8 mouse cellular contexts compared by ENCODE assay signal in genomic region chr8:119440952-119441270, GRCm38 (mm10). TPM values are rescaled to one million over a fixed set of nuclear protein-coding genes. Genes with fewer than 3 reads are reported as not detected.
A peak's percentile ranks its signal among the peaks of the same experiment; 100 is the strongest.
DNase-seq lines count a peak whose midpoint lies in the region; ATAC-seq and TF ChIP-seq lines count a peak whose summit lies in the region.

No protein-coding gene starts in this region.

- no peak overlapping the region for H3K4me2 ChIP-seq in heart, postnatal 0 days (ENCODE audit: low read depth, low read length)
- H3K4me2 ChIP-seq in midbrain, embryonic 13.5 days (replicated peaks): no peak overlapping the region
- H3K4me2 ChIP-seq in intestine, embryonic 15.5 days (replicated peaks): peak overlapping the region; percentile 45
- H3K4me2 ChIP-seq in stomach, postnatal 0 days (replicated peaks; ENCODE audit: low read depth): peak overlapping the region; percentile 18

- H3K9ac ChIP-seq in heart, postnatal 0 days (replicated peaks; ENCODE audit: low read depth, low read length): no peak overlapping the region
- H3K9ac ChIP-seq in midbrain, embryonic 13.5 days (replicated peaks): no peak overlapping the region; the same call in 1 of the 2 replicates
- H3K9ac ChIP-seq in intestine, embryonic 15.5 days: no peak overlapping the region
- no peak overlapping the region for H3K9ac ChIP-seq in stomach, postnatal 0 days (ENCODE audit: low read length)

- H3K9me3 ChIP-seq in heart, postnatal 0 days (replicated peaks; ENCODE audit: control insufficient read depth, low read length): no peaks in the 10 kb centered on the region
- H3K9me3 ChIP-seq in midbrain, embryonic 13.5 days: no peaks in the 10 kb centered on the region
- H3K9me3 ChIP-seq in midbrain, embryonic 10.5 days (replicated peaks): no peaks in the 10 kb centered on the region
- H3K9me3 ChIP-seq in intestine, embryonic 15.5 days: no peaks in the 10 kb centered on the region
- H3K9me3 ChIP-seq in stomach, postnatal 0 days (ENCODE audit: control insufficient read depth, low read length): no peaks in the 10 kb centered on the region

- no peak for TF ChIP-seq CTCF in heart, postnatal 0 days (IDR thresholded peaks at IDR 0.05; ENCODE audit: low read depth)
- TF ChIP-seq CTCF in stomach, postnatal 0 days (IDR thresholded peaks at IDR 0.05; ENCODE audit: low read depth): no peak

- no peak for DNase-seq in heart, postnatal 0 days (ENCODE audit: low spot score)
- no peak for DNase-seq in heart, adult 8-10 months (ENCODE audit: low spot score)
- no peak for DNase-seq in midbrain, embryonic 10.5 days (ENCODE audit: low spot score)
- DNase-seq in stomach, postnatal 0 days (ENCODE audit: low spot score): no peak
- no peak for DNase-seq in urinary bladder, postnatal 25 days (ENCODE audit: low spot score)
- no peak for DNase-seq in layer of hippocampus, postnatal 25 days (ENCODE audit: extremely low spot score in 1 of 2, low spot score in 1 of 2)

- no peak overlapping the region for H3K4me3 ChIP-seq in heart, postnatal 0 days (ENCODE audit: low read depth, low read length)
- no peak overlapping the region for H3K4me3 ChIP-seq in midbrain, embryonic 13.5 days (replicated peaks)
- H3K4me3 ChIP-seq in midbrain, embryonic 10.5 days: no peak overlapping the region
- no peak overlapping the region for H3K4me3 ChIP-seq in intestine, embryonic 15.5 days (replicated peaks)
- H3K4me3 ChIP-seq in stomach, postnatal 0 days (ENCODE audit: low read depth, low read length): no peak overlapping the region

- no peaks in the 10 kb centered on the region for H3K36me3 ChIP-seq in heart, postnatal 0 days (replicated peaks; ENCODE audit: control insufficient read depth, insufficient read depth, low read length)
- H3K36me3 ChIP-seq in midbrain, embryonic 13.5 days: no peaks in the 10 kb centered on the region
- H3K36me3 ChIP-seq in midbrain, embryonic 10.5 days: no peaks in the 10 kb centered on the region
- H3K36me3 ChIP-seq in intestine, embryonic 15.5 days: no peaks in the 10 kb centered on the region
- H3K36me3 ChIP-seq in stomach, postnatal 0 days (ENCODE audit: control insufficient read depth, insufficient read depth, low read length): peaks cover 5% of the 10 kb centered on the region; the same call in 1 of the 2 replicates

- H3K27me3 ChIP-seq in heart, postnatal 0 days (ENCODE audit: control insufficient read depth, insufficient read depth, low read length): peaks cover 14% of the 10 kb centered on the region
- peaks cover 27% of the 10 kb centered on the region; the same call in 1 of the 2 replicates for H3K27me3 ChIP-seq in midbrain, embryonic 13.5 days
- peaks cover 48% of the 10 kb centered on the region for H3K27me3 ChIP-seq in midbrain, embryonic 10.5 days (ENCODE audit: low read depth, poor library complexity, severe bottlenecking)
- no peaks in the 10 kb centered on the region for H3K27me3 ChIP-seq in intestine, embryonic 15.5 days (replicated peaks)
- H3K27me3 ChIP-seq in stomach, postnatal 0 days (ENCODE audit: control insufficient read depth, insufficient read depth, low read length): no peaks in the 10 kb centered on the region

- no peak overlapping the region for H3K27ac ChIP-seq in heart, postnatal 0 days (ENCODE audit: low read depth)
- H3K27ac ChIP-seq in midbrain, embryonic 13.5 days: no peak overlapping the region
- no peak overlapping the region for H3K27ac ChIP-seq in midbrain, embryonic 10.5 days (replicated peaks)
- H3K27ac ChIP-seq in intestine, embryonic 15.5 days: peak overlapping the region; percentile 77; the same call in 1 of the 2 replicates
- H3K27ac ChIP-seq in stomach, postnatal 0 days (replicated peaks): no peak overlapping the region

- 42% methylated on average over 1 of the region's 1 CpGs for WGBS in heart, postnatal 0 days
- 59% methylated on average over 1 of the region's 1 CpGs for WGBS in midbrain, embryonic 13.5 days
- WGBS in midbrain, embryonic 10.5 days: 45% methylated on average over 1 of the region's 1 CpGs
- 34% methylated on average over 1 of the region's 1 CpGs for WGBS in intestine, embryonic 15.5 days
- 24% methylated on average over 1 of the region's 1 CpGs for WGBS in stomach, postnatal 0 days

- peaks cover 6% of the 10 kb centered on the region for H3K4me1 ChIP-seq in heart, postnatal 0 days (ENCODE audit: control insufficient read depth, insufficient read depth)
- peaks cover 14% of the 10 kb centered on the region for H3K4me1 ChIP-seq in midbrain, embryonic 13.5 days (replicated peaks)
- H3K4me1 ChIP-seq in midbrain, embryonic 10.5 days: peaks cover 34% of the 10 kb centered on the region
- H3K4me1 ChIP-seq in intestine, embryonic 15.5 days (replicated peaks): peaks cover 39% of the 10 kb centered on the region
- H3K4me1 ChIP-seq in stomach, postnatal 0 days (replicated peaks; ENCODE audit: control insufficient read depth, insufficient read depth): peaks cover 9% of the 10 kb centered on the region; the same call in 1 of the 2 replicates

- no peak for TF ChIP-seq EP300 in heart, postnatal 0 days (IDR thresholded peaks at IDR 0.05; ENCODE audit: low read depth)
- TF ChIP-seq EP300 in stomach, postnatal 0 days (optimal IDR thresholded peaks at IDR 0.05): no peak

- peak; percentile 27; the same call in 1 of the 2 replicates for ATAC-seq in heart, postnatal 0 days (ENCODE audit: insufficient read depth, low read depth)
- peak; percentile 32; the same call in 1 of the 2 replicates for ATAC-seq in midbrain, embryonic 13.5 days
- peak; percentile 78 for ATAC-seq in intestine, embryonic 15.5 days
- peak; percentile 33 for ATAC-seq in stomach, postnatal 0 days (ENCODE audit: low FRiP score, low TSS enrichment)

RNA-seq across cellular contexts. Expression of gene Necab2, which starts 5.6 kb away (rescaled TPM):
- not detected in 2 replicates for total RNA-seq in heart, postnatal 0 days (2014; rRNA removed; ENCODE audit: low replicate concordance)
- polyA plus RNA-seq in heart, postnatal 0 days (2015; fragmentation: Nextera tagmentation; extraction: Ambion mirVana): 0.07 TPM in 1 of 2 replicates, not detected in the other
- total RNA-seq in heart, adult 8-10 months (2022): not detected
- 34.9 and 37.6 TPM in 2 replicates for polyA plus RNA-seq in midbrain, embryonic 13.5 days (2015; fragmentation: Nextera tagmentation; extraction: Ambion mirVana)
- polyA plus RNA-seq in midbrain, embryonic 10.5 days (2016; fragmentation: Nextera tagmentation; extraction: Ambion mirVana): 16.3 and 17.0 TPM in 2 replicates
- 1.9 TPM in 2 replicates for polyA plus RNA-seq in intestine, embryonic 15.5 days (2015; fragmentation: Nextera tagmentation; extraction: Ambion mirVana)
- 1.5 and 1.6 TPM in 2 replicates for polyA plus RNA-seq in stomach, postnatal 0 days (2015; fragmentation: Nextera tagmentation; extraction: Ambion mirVana)
- 100 to 1,000 TPM; 101 to 115 TPM for total RNA-seq in layer of hippocampus, postnatal 25 days (2021)

RNA-seq across cellular contexts. Expression of gene Osgin1, which starts 7.0 kb away (rescaled TPM):
- not detected in 2 replicates for total RNA-seq in heart, postnatal 0 days (2014; rRNA removed; ENCODE audit: low replicate concordance)
- 0.38 and 1.0 TPM in 2 replicates for polyA plus RNA-seq in heart, postnatal 0 days (2015; fragmentation: Nextera tagmentation; extraction: Ambion mirVana)
- 1 to 10 TPM; 3.4 to 7.6 (median 5.8) TPM for total RNA-seq in heart, adult 8-10 months (2022)
- 0.10 and 0.28 TPM in 2 replicates for polyA plus RNA-seq in midbrain, embryonic 13.5 days (2015; fragmentation: Nextera tagmentation; extraction: Ambion mirVana)
- polyA plus RNA-seq in midbrain, embryonic 10.5 days (2016; fragmentation: Nextera tagmentation; extraction: Ambion mirVana): 0.21 and 0.23 TPM in 2 replicates
- 3.8 and 5.7 TPM in 2 replicates for polyA plus RNA-seq in intestine, embryonic 15.5 days (2015; fragmentation: Nextera tagmentation; extraction: Ambion mirVana)
- polyA plus RNA-seq in stomach, postnatal 0 days (2015; fragmentation: Nextera tagmentation; extraction: Ambion mirVana): 11.4 and 14.5 TPM in 2 replicates
- under 1 TPM; 0.42 to 0.49 TPM for total RNA-seq in layer of hippocampus, postnatal 25 days (2021)

RNA-seq across cellular contexts. Expression of gene Mlycd, which starts 46.2 kb away (rescaled TPM):
- total RNA-seq in heart, postnatal 0 days (2014; rRNA removed; ENCODE audit: low replicate concordance): 72.2 and 109 TPM in 2 replicates
- polyA plus RNA-seq in heart, postnatal 0 days (2015; fragmentation: Nextera tagmentation; extraction: Ambion mirVana): 75.1 and 77.5 TPM in 2 replicates
- total RNA-seq in heart, adult 8-10 months (2022): 100 to 1,000 TPM; 102 to 129 (median 123) TPM
- 11.8 and 13.8 TPM in 2 replicates for polyA plus RNA-seq in midbrain, embryonic 13.5 days (2015; fragmentation: Nextera tagmentation; extraction: Ambion mirVana)
- 10.9 and 11.4 TPM in 2 replicates for polyA plus RNA-seq in midbrain, embryonic 10.5 days (2016; fragmentation: Nextera tagmentation; extraction: Ambion mirVana)
- 19.2 and 22.5 TPM in 2 replicates for polyA plus RNA-seq in intestine, embryonic 15.5 days (2015; fragmentation: Nextera tagmentation; extraction: Ambion mirVana)
- polyA plus RNA-seq in stomach, postnatal 0 days (2015; fragmentation: Nextera tagmentation; extraction: Ambion mirVana): 22.0 and 24.0 TPM in 2 replicates
- 10 to 100 TPM; 28.7 to 30.0 TPM for total RNA-seq in layer of hippocampus, postnatal 25 days (2021)

Comparison
In these comparisons a context has a peak if more than half of its experiments do, and no peak if none do; other contexts are left out.
1. ATAC-seq: peak in every context shown above with its lines; median percentile 78 in intestine, embryonic 15.5 days; 33 in stomach, postnatal 0 days; 32 in midbrain, embryonic 13.5 days; 27 in heart, postnatal 0 days.
2. H3K4me2 ChIP-seq: peak in intestine, embryonic 15.5 days (single experiment) and stomach, postnatal 0 days (single experiment); none in heart, postnatal 0 days (single experiment) and midbrain, embryonic 13.5 days (single experiment).